Mouse (Mus musculus) thymus, adult 2 months (tissue): Measurements from ENCODE around the gene Npepps.

Experiments
- CTCF ChIP-seq: fragments of 200-500 bp; IDR thresholded peaks from 2 replicates; pipeline ENCODE4 v1.5.1; 2012; ENCODE audit warnings: mild to moderate bottlenecking, control low read depth, low read length, moderate library complexity, borderline replicate concordance; ENCODE audit not compliant: control insufficient read depth, poor library complexity, insufficient read depth; ENCODE audit errors: extremely low read depth
- POLR2A ChIP-seq: fragments of 200-500 bp; IDR thresholded peaks from 2 replicates; pipeline ENCODE4 v1.6.1; 2012; ENCODE audit warnings: mild to moderate bottlenecking, low read length, control low read depth, moderate library complexity; ENCODE audit not compliant: control insufficient read depth, poor library complexity, insufficient read depth; ENCODE audit errors: extremely low read depth

DNA sequence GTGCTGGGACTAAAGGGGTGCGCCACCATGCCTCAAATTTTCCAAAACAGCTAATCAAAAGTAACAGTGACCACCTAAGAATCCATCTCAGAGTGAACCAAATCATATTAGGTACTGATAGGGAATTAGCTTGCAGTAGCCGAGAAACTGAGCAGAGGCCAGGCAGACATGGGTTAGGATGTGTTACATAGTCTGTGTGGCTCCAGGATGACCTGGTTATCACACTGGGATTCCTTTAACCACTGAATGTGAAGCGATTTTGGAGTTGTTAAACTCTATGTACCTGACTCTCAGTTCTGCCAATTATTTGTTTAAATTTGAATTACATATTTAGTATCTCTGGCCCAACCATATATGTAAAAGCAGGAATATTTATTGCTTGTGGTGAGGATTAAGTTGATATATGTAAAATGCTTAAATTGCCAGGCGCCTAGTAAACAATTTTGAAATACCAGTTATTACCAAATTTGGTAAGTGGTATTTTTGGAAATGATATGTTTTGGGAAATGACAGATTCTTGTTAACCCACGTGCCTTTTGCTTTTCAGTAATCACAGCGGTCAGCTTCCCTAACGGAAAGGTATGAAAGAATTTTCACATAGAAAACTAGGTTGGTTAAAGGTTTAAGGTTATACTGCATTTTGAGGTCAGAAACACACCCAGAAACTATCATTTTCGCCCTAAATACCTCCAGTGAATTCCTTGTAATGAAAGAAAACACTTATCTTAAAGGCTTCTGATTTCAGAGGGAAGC is 34.5 kb upstream of the Npepps start:
- TF ChIP-seq CTCF (no peak), POLR2A (no peak)
